8 mouse cellular contexts compared by ENCODE assay signal in genomic region chr14:55855101-55855561, GRCm38 (mm10). TPM values are rescaled to one million over a fixed set of nuclear protein-coding genes. Genes with fewer than 3 reads are reported as not detected.
DNase-seq lines count a peak whose midpoint lies in the region; ATAC-seq lines count a peak whose summit lies in the region.

No protein-coding gene starts in this region.

- H3K4me2 ChIP-seq in forebrain, embryonic 11.5 days (ENCODE audit: low read depth, low read length, severe bottlenecking): peak overlapping the region; percentile 67
- peak overlapping the region; percentile 74 for H3K4me2 ChIP-seq in hindbrain, embryonic 16.5 days (ENCODE audit: low read length)
- peak overlapping the region; percentile 72 for H3K4me2 ChIP-seq in liver, embryonic 15.5 days

- peak overlapping the region; percentile 60 for H3K4me3 ChIP-seq in forebrain, embryonic 11.5 days (ENCODE audit: low read depth, low read length)
- H3K4me3 ChIP-seq in hindbrain, embryonic 16.5 days (ENCODE audit: low read length): peak overlapping the region; percentile 54
- peak overlapping the region; percentile 57 for H3K4me3 ChIP-seq in liver, embryonic 15.5 days (replicated peaks)

- no peaks in the 10 kb centered on the region for H3K9me3 ChIP-seq in forebrain, embryonic 11.5 days (ENCODE audit: control insufficient read depth, low read length)
- no peaks in the 10 kb centered on the region for H3K9me3 ChIP-seq in hindbrain, embryonic 16.5 days (ENCODE audit: control insufficient read depth, low read length)
- H3K9me3 ChIP-seq in liver, embryonic 15.5 days (replicated peaks): no peaks in the 10 kb centered on the region

- DNase-seq in kidney, adult 18-20 months: peak; percentile 29
- DNase-seq in kidney, adult 11 months: no peak
- DNase-seq in forebrain, embryonic 11.5 days (ENCODE audit: low spot score): no peak
- peak; percentile 38 for DNase-seq in ovary, postnatal 10 days (ENCODE audit: low spot score)
- no peak for DNase-seq in natural killer cell, adult 2 months (ENCODE audit: low spot score in 2 of 2)
- DNase-seq in gastrocnemius, postnatal 25 days: no peak

- H3K36me3 ChIP-seq in forebrain, embryonic 11.5 days (ENCODE audit: control insufficient read depth, insufficient read depth, low read length): no peaks in the 10 kb centered on the region
- no peaks in the 10 kb centered on the region for H3K36me3 ChIP-seq in hindbrain, embryonic 16.5 days (ENCODE audit: control insufficient read depth, insufficient read depth, low read length)
- H3K36me3 ChIP-seq in liver, embryonic 15.5 days (replicated peaks): no peaks in the 10 kb centered on the region

- ATAC-seq in forebrain, embryonic 11.5 days (replicated peaks; ENCODE audit: low FRiP score): peak; percentile 28; the same call in 1 of the 2 replicates
- peak; percentile 13 for ATAC-seq in hindbrain, embryonic 16.5 days
- ATAC-seq in liver, embryonic 15.5 days (ENCODE audit: insufficient read depth): 0 out of 2 replicates have a peak, but pooled peaks have one; percentile 14

- WGBS in forebrain, embryonic 11.5 days: 7% methylated on average over 4 of the region's 4 CpGs
- WGBS in hindbrain, embryonic 16.5 days: 1% methylated on average over 4 of the region's 4 CpGs
- WGBS in liver, embryonic 15.5 days (ENCODE audit: insufficient replicate concordance): 8% methylated on average over 4 of the region's 4 CpGs

- H3K27me3 ChIP-seq in forebrain, embryonic 11.5 days (ENCODE audit: control insufficient read depth, insufficient read depth, low read length): no peaks in the 10 kb centered on the region
- H3K27me3 ChIP-seq in hindbrain, embryonic 16.5 days (replicated peaks; ENCODE audit: control insufficient read depth, insufficient read depth, low read length): no peaks in the 10 kb centered on the region
- peaks cover 31% of the 10 kb centered on the region for H3K27me3 ChIP-seq in liver, embryonic 15.5 days

- H3K27ac ChIP-seq in forebrain, embryonic 11.5 days (ENCODE audit: low read depth, low read length): peak overlapping the region; percentile 88
- peak overlapping the region; percentile 84 for H3K27ac ChIP-seq in hindbrain, embryonic 16.5 days (ENCODE audit: low read depth, low read length)
- H3K27ac ChIP-seq in liver, embryonic 15.5 days (replicated peaks): peak overlapping the region; percentile 53

- peak overlapping the region; percentile 79 for H3K9ac ChIP-seq in forebrain, embryonic 11.5 days (ENCODE audit: low read length)
- H3K9ac ChIP-seq in hindbrain, embryonic 16.5 days (ENCODE audit: low read depth, low read length): peak overlapping the region; percentile 84
- peak overlapping the region; percentile 32; the same call in 1 of the 2 replicates for H3K9ac ChIP-seq in liver, embryonic 15.5 days

- H3K4me1 ChIP-seq in forebrain, embryonic 11.5 days (replicated peaks; ENCODE audit: control insufficient read depth, insufficient read depth, low read length): peaks cover 27% of the 10 kb centered on the region
- H3K4me1 ChIP-seq in hindbrain, embryonic 16.5 days (ENCODE audit: control insufficient read depth, insufficient read depth, low read depth, low read length): peaks cover 42% of the 10 kb centered on the region
- peaks cover 34% of the 10 kb centered on the region for H3K4me1 ChIP-seq in liver, embryonic 15.5 days (replicated peaks)

RNA-seq across cellular contexts. Expression of gene Nynrin, which starts 1.3 kb away (rescaled TPM):
- 20.2 and 20.3 TPM in 2 replicates for polyA plus RNA-seq in forebrain, embryonic 11.5 days (2014; fragmentation: Nextera tagmentation; extraction: Ambion mirVana)
- polyA plus RNA-seq in hindbrain, embryonic 16.5 days (2015; fragmentation: Nextera tagmentation; extraction: Ambion mirVana): 8.4 and 13.7 TPM in 2 replicates
- polyA plus RNA-seq in liver, embryonic 15.5 days (2015; fragmentation: Nextera tagmentation; extraction: Ambion mirVana): 2.0 and 2.1 TPM in 2 replicates
- 1 to 10 TPM; 2.6 to 4.1 TPM for total RNA-seq in gastrocnemius, postnatal 25 days (2021)

RNA-seq across cellular contexts. Expression of gene Cbln3, which starts 29.1 kb away (rescaled TPM):
- 0.37 TPM in 1 of 2 replicates, not detected in the other for polyA plus RNA-seq in forebrain, embryonic 11.5 days (2014; fragmentation: Nextera tagmentation; extraction: Ambion mirVana)
- polyA plus RNA-seq in hindbrain, embryonic 16.5 days (2015; fragmentation: Nextera tagmentation; extraction: Ambion mirVana): 0.35 and 0.56 TPM in 2 replicates
- polyA plus RNA-seq in liver, embryonic 15.5 days (2015; fragmentation: Nextera tagmentation; extraction: Ambion mirVana): 0.20 and 0.31 TPM in 2 replicates
- not detected for total RNA-seq in gastrocnemius, postnatal 25 days (2021)

RNA-seq across cellular contexts. Expression of gene Khnyn, which starts 29.6 kb away (rescaled TPM):
- 13.6 and 14.9 TPM in 2 replicates for polyA plus RNA-seq in forebrain, embryonic 11.5 days (2014; fragmentation: Nextera tagmentation; extraction: Ambion mirVana)
- 9.1 and 11.4 TPM in 2 replicates for polyA plus RNA-seq in hindbrain, embryonic 16.5 days (2015; fragmentation: Nextera tagmentation; extraction: Ambion mirVana)
- polyA plus RNA-seq in liver, embryonic 15.5 days (2015; fragmentation: Nextera tagmentation; extraction: Ambion mirVana): 8.6 and 10.1 TPM in 2 replicates
- 1 to 10 TPM; 7.0 to 9.1 TPM for total RNA-seq in gastrocnemius, postnatal 25 days (2021)

RNA-seq across cellular contexts. Expression of gene Nfatc4, which starts 32.2 kb away (rescaled TPM):
- polyA plus RNA-seq in forebrain, embryonic 11.5 days (2014; fragmentation: Nextera tagmentation; extraction: Ambion mirVana): 30.8 and 32.7 TPM in 2 replicates
- 6.5 and 11.9 TPM in 2 replicates for polyA plus RNA-seq in hindbrain, embryonic 16.5 days (2015; fragmentation: Nextera tagmentation; extraction: Ambion mirVana)
- 0.67 and 0.86 TPM in 2 replicates for polyA plus RNA-seq in liver, embryonic 15.5 days (2015; fragmentation: Nextera tagmentation; extraction: Ambion mirVana)
- total RNA-seq in gastrocnemius, postnatal 25 days (2021): 1 to 10 TPM; 3.2 to 5.9 TPM

RNA-seq across cellular contexts. Expression of gene Sdr39u1, which starts 45.0 kb away (rescaled TPM):
- 38.0 and 48.6 TPM in 2 replicates for polyA plus RNA-seq in forebrain, embryonic 11.5 days (2014; fragmentation: Nextera tagmentation; extraction: Ambion mirVana)
- 163 and 175 TPM in 2 replicates for polyA plus RNA-seq in hindbrain, embryonic 16.5 days (2015; fragmentation: Nextera tagmentation; extraction: Ambion mirVana)
- 12.8 and 15.5 TPM in 2 replicates for polyA plus RNA-seq in liver, embryonic 15.5 days (2015; fragmentation: Nextera tagmentation; extraction: Ambion mirVana)
- 10 to 100 TPM; 95.7 to 98.1 TPM for total RNA-seq in gastrocnemius, postnatal 25 days (2021)

Comparison
In these comparisons a context has a peak if more than half of its experiments do, and no peak if none do; other contexts are left out.
1. DNase-seq: peak in kidney, adult 18-20 months (single experiment) and ovary, postnatal 10 days (single experiment); none in kidney, adult 11 months (single experiment), forebrain, embryonic 11.5 days (single experiment), natural killer cell, adult 2 months (0 of 2) and gastrocnemius, postnatal 25 days (single experiment).
2. H3K9ac ChIP-seq: peak in every context shown above with its lines; median percentile 84 in hindbrain, embryonic 16.5 days; 79 in forebrain, embryonic 11.5 days; 32 in liver, embryonic 15.5 days.
3. Peak in every context shown above with its lines, with median percentiles within 50 percentile points of each other: ATAC-seq, H3K27ac ChIP-seq, H3K4me2 ChIP-seq and H3K4me3 ChIP-seq.